Mouse (Mus musculus) stomach, postnatal 0 days (tissue): ENCODE data around the gene Ryr2.

Experiments
- CTCF ChIP-seq: IDR thresholded peaks from 2 replicates; pipeline ENCODE4 v1.5.1; 2016; ENCODE audit warnings: antibody characterized with exemption, low read depth, mild to moderate bottlenecking, moderate library complexity
- EP300 ChIP-seq: optimal IDR thresholded peaks from 2 replicates; pipeline ENCODE3; 2016; ENCODE audit warnings: antibody characterized with exemption

- TF ChIP-seq EP300 = no peak
- TF ChIP-seq CTCF = no peak
Observed at GRCm38 (mm10) chr13:12098981-12099380, 7.8 kb downstream of the Ryr2 start.
